Mouse (Mus musculus): ENCODE measurements at regions not wholly inside any gene's neighbourhood (a gene's known extent, or its start where the extent isn't known, plus 50 kb on each side); places are given as distances from the start of the nearest gene placed in this dataset.

DNA sequence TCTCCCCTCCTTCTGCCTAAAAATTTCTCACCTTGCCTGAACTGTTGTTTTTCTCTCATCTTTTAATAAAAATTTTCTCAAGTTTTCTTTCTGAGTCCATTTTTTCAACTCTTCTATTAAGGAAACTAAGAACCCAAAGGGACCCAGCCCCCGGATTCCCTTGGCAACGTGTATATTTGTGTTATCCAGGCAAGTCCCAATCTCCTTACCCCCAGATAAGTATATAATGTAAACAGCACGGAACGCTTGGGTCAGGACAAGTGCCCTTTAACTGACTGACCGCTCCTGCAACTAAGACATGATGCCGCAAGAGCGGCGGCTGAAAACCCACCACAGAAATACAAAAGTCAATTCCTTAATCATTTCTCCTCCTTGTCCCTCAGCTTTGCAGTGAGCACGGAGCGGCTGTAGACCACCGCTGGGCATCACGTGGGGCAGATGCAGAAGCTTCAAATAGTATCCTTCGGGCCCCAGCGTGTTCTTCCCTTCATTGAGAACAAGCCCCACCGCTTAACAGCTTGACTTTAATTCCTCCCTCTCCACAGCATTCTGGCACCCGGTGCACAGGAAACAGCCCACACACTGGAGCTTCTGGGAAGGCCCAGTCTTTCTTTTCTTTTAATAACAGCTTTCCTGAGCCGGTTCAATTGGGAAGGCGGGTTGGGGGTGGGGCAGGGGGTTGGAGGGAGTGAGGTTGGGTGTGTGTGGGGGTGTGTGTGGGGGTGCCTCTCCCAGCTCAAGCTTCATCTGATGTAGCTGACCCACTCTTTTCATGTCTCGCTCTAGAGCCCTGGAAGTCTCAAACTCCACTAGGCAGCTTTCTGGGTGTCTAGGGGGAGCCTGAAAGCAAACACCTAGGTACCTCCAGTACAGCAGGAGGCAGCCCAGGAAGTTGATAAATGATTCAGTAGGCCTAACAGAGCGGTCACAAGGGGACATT lies 234.9 kb downstream of the Csl start:
- DNase-seq (ENCODE audit: extremely low read depth, low read depth, low spot score), result no peak

DNA sequence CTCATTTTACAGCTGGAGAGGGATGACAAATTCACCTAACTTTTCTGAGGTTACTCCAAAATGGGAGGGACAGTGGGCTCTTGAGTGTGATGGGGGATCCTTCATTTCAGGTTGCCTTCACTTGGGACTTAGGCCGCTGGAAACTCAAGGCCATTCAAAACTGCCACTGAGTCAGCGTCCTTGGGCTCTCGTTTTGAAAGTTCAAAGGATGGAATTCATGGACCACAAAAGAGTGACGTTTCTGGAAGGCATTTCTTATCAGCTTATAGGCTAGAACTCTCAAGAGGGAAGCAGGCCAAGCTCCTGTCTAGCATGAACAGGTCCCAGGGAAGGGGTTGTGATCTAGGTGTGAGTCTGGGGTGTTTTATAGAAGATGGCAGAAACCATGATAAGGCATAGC lies 233.3 kb downstream of the Csl start:
- no peak for DNase-seq (ENCODE audit: extremely low read depth, low read depth, low spot score)

DNA sequence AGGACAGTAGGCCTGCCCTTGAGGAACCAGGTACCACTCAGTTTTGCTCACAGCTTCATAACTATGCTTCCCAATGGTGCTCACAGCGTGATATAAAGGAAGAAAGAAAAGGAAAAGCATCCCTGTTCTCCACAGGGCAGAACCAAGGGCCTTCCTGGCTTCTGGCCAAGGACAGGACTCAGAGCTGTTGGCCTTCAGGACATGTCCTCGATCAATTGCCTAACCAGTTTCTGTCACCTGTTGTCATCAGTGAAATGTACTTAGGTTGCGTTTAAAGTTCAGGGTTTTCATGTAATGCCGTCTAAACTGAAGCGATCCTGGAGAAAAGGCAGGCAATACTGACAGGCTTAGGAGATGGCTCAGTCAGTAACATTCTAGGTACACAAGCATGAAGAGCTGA lies 232.9 kb downstream of the Csl start:
- DNase-seq (ENCODE audit: extremely low read depth, low read depth, low spot score), result no peak

DNA sequence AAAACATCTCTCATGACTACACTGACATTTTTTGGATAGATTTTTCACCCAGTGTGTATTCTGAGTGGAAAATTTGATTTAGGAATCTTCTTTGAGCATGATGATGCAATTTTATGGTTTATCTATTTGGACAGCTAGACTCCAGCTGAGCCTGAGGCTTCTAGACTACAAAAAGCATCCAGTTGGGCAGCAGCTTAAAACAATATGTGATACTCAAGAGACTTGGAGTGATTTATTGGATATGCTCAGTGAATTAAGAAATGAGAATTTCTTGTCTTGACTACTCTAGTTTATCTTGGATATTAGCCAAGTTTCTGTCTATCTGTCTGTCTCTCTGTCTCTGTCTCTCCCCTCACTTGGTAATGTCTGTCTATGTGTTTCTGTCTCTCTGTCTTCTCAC lies 228.4 kb downstream of the Csl start:
- peak; percentile 81 for DNase-seq (ENCODE audit: extremely low read depth, low read depth, low spot score)

DNA sequence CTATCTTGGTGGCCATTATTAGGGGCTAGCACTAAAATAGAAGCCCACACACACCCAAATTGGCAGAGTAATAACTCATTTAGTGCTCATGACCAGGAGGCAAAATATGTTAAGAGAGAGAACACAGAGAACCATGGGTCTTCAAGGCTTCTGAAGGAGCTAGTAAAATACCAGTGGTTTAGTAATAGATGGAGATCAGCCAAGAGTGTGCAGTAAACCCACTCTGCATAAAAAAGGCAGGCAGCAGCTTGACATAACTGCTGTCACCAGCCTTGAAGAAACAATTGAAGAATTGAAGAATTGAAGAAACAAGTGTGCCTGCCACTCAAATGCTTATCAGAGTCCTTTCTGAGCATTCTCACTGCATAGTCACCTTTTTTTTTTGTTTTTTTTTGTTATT lies 227.9 kb downstream of the Csl start:
- DNase-seq (ENCODE audit: extremely low read depth, low read depth, low spot score), result peak; percentile 98

DNA sequence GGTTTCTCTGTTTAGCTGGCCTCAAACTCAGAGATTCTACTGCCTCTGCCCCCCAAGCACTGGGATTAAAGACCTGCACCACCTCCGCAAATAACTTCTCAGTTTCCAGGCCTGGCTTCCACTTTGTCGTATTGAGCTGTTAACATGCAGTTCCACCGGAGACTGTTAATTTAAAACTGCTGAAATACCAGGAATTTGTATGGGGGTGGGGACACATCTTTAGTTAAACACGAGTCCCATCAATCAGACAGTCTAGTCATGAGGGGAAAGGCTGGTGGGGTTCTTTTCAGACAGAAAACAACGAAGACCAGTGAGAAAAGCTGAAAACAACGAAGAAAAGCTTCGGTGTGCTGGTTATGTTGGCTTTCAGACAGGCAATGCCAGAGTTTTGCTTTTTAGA lies 227.5 kb downstream of the Csl start:
- DNase-seq (ENCODE audit: extremely low read depth, low read depth, low spot score), result no peak

DNA sequence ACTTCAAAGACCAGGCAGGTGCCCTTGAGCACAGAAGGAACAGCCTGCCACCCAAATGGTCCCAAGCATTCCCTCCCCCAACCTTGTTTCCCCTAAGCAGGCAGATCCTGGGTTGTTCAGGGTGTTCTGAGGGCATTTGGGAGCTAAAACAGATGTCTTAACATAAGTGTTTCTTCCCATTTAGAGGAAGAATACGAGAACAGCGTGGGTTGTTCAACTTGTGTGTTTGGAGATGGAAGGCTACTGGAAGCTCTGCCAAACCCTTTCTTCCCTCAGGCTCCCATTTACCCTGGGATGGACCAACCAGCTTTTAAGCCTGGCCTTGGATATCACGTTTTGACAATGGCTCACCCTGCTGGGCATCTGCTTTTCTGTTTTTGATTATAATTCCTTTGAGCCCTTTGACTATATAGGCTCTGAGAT lies 226.8 kb downstream of the Csl start:
- DNase-seq (ENCODE audit: extremely low read depth, low read depth, low spot score), result peak; percentile 67

DNA sequence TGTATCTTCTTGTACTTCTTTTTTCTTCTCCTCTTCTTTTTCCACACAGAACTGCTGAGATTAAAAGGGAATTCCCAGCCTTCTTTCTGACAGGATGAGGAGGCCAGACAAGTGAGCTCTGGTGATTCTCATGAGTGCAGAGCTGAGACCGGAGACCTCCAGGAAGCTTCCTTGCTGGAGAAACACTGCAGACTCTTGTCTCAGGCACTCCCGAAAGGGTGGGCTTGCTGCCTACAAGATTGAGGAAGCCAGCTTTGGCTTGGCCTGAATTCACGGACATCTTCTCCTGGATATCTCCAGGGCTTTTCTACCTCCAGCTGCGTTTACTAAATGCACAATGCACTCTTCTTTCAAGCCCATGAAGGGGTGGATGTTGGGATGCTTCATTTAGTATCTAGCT lies 226.0 kb downstream of the Csl start:
- DNase-seq (ENCODE audit: extremely low read depth, low read depth, low spot score), result no peak

DNA sequence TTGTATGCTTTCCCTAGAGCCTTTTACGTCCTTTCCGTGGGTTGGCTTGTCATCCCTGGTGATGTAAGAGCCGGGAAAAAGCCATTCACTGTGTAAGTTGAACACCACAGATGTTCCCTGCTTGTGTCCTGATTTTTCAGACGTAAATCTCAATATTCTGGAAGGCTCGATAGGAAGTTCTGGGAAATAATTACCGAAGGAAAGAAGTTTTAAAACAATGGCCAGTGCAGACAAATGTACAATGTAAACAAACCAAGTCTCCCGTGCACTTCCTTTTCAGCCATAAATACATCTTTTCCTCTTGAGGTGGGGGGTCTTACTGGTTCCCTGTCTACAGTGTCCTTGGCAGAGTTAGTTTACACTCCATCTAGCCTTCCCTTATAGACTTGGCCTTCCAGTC lies 225.2 kb downstream of the Csl start:
- DNase-seq (ENCODE audit: extremely low read depth, low read depth, low spot score), result no peak

DNA sequence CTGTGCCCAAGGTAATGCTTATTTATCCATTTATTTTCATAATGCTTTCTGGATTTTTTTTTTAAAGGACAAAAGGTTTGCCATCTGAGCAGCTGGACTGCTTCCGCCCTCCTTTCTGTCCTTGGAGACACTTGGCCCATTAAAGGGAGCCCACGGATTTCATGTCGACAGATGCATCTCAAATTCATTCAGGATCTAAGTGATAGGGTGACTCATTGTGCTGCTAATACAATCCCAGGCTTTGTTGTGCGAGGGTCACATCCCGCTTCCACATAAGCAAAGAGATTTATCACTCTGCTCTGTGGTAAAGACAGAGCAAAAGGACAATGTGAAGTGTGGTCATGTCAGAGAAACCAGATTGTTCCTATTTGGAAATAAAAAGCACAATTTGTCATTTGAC lies 220.8 kb downstream of the Csl start:
- DNase-seq (ENCODE audit: extremely low read depth, low read depth, low spot score), result no peak

DNA sequence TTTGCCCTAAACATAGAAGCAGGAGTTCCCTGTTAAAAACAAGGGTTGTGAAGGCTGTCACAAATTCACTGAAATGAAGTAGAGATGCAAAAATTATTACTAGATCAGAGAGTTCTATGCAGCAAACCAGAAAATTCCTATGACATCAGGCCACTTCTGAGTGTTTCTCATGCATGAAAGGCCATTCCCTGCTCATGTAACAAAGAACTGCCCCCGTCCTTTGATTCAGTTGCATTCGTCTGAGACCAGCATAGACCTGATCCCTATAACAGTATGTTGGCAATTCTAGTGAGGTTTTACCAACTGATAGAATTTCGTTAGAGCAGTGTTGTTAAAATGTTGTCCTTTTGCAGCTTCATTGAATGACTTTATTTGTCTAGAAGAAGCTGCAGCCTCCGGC lies 207.1 kb downstream of the Csl start:
- no peak for DNase-seq (ENCODE audit: extremely low read depth, low read depth, low spot score)

DNA sequence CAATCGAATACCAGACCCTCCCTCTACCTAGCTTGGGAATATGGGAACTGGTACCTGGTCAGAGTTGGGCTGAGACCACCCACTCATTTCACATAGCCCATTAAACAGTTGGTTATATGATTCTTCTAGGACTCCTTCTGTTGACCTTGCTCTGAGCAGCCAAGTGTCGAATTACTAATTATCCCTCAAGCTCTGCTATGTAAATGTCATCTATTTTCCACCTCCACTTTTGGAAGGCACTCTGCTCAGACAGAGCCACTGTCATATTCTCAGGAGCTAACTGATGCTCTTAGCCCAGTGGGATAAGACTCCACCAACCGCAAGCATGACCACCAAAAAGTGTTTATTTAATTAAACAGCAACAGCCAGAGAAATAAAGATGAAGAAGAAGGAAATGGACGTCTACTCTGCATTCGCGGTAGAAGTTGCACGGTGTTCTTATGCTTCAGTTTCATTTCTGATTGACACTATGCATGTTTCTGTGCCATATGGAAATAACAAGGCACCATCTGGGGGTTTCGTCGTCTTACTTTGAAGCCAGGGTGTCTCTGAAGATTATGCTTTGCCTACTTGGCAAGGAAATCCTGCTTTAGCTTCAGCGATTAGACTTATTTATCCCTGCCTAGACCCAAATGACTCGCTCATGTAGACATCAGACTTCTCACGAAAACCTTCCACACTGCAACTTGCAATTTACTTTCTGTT lies 206.5 kb downstream of the Csl start:
- DNase-seq (ENCODE audit: extremely low read depth, low read depth, low spot score), result no peak

DNA sequence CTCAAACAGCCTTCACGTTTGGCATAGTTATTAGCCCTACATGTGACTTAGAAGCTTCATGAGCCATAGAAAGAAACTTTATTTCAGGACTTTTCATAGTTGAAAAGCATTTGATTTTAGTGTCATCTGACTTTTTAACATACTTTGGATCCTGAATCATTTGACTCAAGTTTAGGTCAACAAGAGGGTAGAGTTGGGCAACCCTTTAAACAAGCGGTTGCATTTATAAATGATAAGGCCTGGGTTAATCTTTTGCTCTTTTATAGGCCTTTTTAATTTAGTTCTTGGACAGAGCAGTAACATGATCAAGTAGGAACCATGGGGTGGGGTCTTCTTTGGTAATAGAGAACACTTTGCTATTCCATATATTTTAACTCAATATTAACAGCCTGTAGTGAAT lies 204.4 kb downstream of the Csl start:
- DNase-seq (ENCODE audit: extremely low read depth, low read depth, low spot score), result no peak

DNA sequence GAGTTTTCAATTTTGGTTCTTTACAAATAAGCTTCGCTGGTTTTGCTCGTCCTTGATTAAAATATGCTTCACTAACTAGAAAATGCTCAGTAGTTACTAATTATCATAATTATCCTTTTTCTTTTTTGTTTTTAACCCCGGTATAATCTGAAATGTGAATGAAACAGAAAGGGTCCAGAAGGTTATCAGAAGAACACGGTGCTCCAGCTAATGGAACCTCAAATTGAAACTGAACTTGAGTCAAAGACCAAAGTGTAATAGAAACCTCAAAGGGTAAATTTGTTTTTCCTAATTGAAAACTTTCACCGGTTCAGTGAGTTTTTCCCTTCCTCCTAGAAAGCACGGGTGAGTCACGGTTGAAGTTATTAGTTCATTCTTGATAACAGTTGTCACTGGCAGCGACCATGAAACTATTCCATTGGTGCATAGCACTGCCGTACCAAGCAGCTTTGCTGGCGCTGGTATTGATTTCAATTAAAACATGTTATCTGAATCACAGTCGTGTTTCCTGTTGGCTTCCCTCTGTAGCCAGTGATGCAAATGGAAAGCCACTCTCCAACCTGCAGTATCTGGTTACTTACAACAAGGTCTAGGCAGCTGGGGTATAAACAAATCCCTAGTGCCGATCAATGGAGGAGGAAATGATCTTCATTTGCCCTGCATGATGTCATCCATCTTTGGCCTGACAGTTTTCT lies 203.7 kb downstream of the Csl start:
- DNase-seq (ENCODE audit: extremely low read depth, low read depth, low spot score), result no peak

DNA sequence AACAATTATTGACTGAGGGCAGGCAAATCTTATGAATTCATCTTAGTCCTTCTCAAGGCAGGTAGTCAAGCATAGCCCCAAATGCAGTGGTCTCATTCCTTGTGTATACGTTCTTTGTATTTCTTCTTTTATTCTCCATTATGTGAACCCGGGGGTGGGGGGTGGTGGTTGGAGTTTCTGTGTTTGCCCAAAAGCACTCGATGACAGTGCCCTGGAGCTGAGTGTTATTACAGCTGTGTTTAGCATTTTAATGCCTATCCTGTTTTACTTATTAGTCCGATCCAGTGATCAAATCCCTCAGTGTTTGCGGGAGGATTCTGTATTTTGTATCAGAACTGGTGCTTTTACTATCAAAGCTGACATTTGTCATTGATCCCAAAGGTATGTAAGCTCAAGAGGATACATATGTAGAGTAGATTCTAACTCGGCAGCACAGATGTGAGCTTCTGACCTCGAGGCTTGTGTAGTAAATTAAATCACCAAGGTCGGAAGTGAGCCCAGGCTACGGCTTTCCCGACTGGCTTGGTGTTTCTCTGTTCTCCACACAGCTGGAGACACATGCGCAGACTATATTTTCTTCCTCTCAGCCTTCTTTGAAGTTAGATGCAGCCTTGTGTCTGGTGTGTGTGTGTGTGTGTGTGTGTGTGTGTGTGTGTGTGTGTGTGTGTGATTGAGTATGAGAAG lies 203.0 kb downstream of the Csl start:
- DNase-seq (ENCODE audit: extremely low read depth, low read depth, low spot score), result no peak

DNA sequence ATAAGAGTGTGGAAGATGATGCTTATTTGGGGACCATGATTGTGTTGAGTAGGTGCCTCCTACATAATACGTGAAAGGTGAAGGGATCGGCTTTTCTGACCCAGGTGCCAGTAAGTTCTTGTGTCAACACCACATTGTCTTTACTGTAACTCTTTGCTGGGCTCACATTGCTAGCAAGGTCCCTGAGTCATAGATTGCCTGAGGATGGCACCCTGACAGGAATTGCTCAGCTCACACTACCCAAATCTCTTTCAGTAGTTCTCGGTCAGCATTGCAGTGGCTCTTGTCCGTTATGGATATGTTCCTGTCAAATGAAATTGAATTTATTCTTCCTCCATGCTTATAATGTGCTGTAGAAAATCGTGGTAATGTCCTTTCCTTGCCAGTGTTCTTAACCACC lies 200.8 kb downstream of the Csl start:
- DNase-seq (ENCODE audit: extremely low read depth, low read depth, low spot score), result no peak

DNA sequence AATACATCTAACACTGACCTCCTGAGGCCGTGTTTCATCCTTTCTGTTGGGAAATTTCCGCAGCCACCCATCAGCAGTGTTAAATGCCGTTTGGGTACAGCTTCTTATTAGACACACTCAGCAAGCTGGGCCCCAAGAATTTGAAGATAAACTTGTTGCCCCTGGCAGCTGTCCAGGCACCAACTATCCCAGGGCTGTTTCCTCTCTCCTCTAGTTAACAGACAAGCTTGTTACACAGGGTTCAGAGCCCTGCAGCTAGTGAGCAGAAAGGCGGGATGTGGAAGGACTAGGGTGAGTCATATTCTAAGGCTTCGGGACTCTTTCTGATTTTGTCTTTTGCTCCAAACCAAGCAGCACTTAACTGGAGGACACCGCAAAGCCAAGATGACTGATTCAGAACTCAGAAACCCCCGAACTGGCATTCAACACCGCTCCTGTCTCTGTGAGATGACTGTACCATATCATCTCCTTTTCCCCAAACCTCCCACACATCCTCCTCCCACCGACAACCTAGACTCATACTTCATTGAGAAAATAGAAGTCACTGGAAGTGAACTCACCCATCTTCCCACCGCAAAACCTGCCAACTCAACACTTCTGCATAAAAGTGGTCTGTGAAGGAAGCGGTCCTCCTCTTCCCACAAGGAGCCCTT lies 198.2 kb downstream of the Csl start:
- DNase-seq (ENCODE audit: extremely low read depth, low read depth, low spot score), result no peak

DNA sequence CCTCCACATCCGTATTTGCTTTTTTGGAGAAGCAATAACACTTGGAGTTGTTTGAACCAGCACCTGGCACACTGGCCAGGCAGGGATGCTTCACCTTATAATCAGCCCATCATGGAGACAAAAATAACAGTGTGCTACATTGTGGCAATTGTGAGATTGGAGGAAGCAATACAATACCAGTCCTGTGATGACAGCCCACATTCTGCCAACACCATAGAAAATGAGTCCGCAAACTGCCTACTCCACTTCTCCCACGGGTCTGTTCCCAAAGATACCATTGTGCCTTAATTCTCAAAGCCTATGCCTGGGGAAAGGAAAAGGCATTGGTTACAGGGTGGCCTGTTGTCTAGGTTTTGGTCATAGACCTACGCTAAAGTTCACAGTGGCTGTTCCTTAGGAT lies 194.9 kb downstream of the Csl start:
- no peak for DNase-seq (ENCODE audit: extremely low read depth, low read depth, low spot score)

DNA sequence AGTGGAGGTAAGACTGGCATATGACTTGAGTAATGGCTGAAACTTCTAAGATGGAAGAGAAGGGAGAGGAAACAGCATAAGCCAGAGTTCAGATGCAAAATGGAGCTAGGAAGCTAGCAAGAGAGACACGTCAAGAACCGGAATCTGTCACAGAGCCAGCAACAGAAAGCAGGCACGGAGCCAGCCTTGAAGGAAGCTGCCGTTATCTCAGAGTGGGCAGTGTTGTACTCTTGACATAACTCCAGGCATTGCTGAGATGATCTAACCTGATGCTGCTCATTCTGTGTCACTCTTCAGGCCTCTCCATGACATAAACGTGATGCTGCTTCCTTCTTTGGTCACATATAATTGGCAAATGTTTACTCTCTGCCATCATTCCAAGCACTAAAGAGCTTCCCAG lies 191.0 kb downstream of the Csl start:
- DNase-seq (ENCODE audit: extremely low read depth, low read depth, low spot score), result no peak

DNA sequence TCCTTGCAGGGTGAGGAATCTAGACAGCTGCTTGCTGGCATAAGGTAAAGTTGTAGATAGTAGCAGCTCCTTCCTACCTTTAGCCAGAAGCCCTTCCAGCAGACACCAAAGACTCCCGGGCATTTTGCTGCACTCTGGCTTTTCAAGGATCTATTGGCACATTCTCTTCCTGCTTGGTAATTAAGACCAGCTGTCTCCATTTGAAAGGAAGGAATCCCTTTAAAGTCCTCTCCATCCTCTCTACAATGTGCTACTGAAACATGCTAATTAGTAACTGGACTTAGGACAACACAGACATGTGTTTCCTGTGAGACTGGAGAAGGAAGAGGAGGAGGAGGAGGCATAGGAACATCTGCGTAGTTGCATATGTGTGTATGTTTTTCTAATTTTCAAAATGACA lies 189.3 kb downstream of the Csl start:
- no peak for DNase-seq (ENCODE audit: extremely low read depth, low read depth, low spot score)

DNA sequence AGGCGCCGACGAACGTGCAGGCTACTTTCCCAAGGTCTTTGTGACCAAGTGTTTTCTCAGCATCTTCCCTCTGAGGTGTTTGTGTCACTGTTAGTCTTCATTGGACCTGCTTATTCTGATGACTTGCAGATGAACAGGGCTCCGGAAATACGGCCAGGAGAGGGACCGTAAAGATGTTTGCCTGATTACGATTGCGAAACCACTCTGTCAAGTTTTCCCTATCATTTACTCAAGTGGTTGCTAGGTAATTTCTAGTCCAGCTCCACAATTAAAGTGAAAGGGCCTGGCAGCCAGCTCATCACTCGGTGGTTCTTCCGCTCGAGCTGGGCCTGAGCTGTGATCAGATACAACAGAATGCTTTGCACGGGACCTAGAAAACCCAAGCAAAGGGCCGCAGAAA lies 185.5 kb downstream of the Csl start:
- no peak for DNase-seq (ENCODE audit: extremely low read depth, low read depth, low spot score)

Data from fat pad, adult 2 months (tissue).